Mouse (Mus musculus) olfactory bulb, adult 2 months (tissue): ENCODE measurements at regions not wholly inside any gene's neighbourhood (a gene's known extent, or its start where the extent isn't known, plus 50 kb on each side); places are given as distances from the start of the nearest gene placed in this dataset.

Source experiments
- CTCF ChIP-seq: fragments of 200-500 bp; IDR thresholded peaks from 2 replicates; pipeline ENCODE4 v1.5.1; 2012; ENCODE audit warnings: low read depth, mild to moderate bottlenecking, low read length, moderate library complexity; ENCODE audit not compliant: insufficient read depth
- POLR2A ChIP-seq: fragments of 200-500 bp; IDR thresholded peaks from 2 replicates; pipeline ENCODE4 v1.6.1; 2012; ENCODE audit warnings: mild to moderate bottlenecking, low read depth, low read length, moderate library complexity; ENCODE audit not compliant: insufficient read depth

- TF ChIP-seq CTCF, result no peak
- no peak for TF ChIP-seq POLR2A
These were observed 192.5 kb downstream of the Xxylt1 start for GRCm38 (mm10) chr16:30888556-30889323.
